Mouse (Mus musculus) T-helper 2 cell (primary cell): ENCODE measurements around the gene Dync1li1.

Source experiments
- in situ Hi-C: fragments of 300-600 bp; cut with MboI, MseI; formaldehyde crosslinking; loops from one replicate; pipeline ENCODE4 v1.15.1; 2025; ENCODE audit warnings: high pct_unique_total_duplicates

Dync1li1 gene

GRCm38 (mm10) chr9:114688252-114688952 lies at the start of gene Dync1li1:
Dync1li1 (plus strand) TSS chr9:114688790.
- in situ Hi-C loops = no loop called here

- in situ Hi-C loops = no loop called here
Measured at GRCm38 (mm10) chr9:114639186-114639748, 49.3 kb upstream of the Dync1li1 start.

GRCm38 (mm10) chr9:114639839-114640646 lies 48.5 kb upstream of the Dync1li1 start, which contains the start of gene Cnot10:
Cnot10 (minus strand) TSS chr9:114640184.
- in situ Hi-C loops = loop anchor here (10.0 kb wide), 1 partner anchor 95 kb away; the partner anchor contains the start of gene Cmtm6

- in situ Hi-C loops = loop anchor here (5.0 to 10.0 kb wide), 2 partner anchors 50 to 88 kb away; partner anchors contain the start of gene Cmtm6
Measured at GRCm38 (mm10) chr9:114646556-114647505, 41.8 kb upstream of the Dync1li1 start.

- in situ Hi-C loops = loop anchor here (5.0 to 10.0 kb wide), 2 partner anchors 50 to 87 kb away; partner anchors contain the start of gene Cmtm6
Measured at GRCm38 (mm10) chr9:114647506-114648432, 40.8 kb upstream of the Dync1li1 start.

- in situ Hi-C loops = loop anchor here (5.0 to 10.0 kb wide), 2 partner anchors 49 to 86 kb away; partner anchors contain the start of gene Cmtm6
Measured at GRCm38 (mm10) chr9:114648472-114648871, 40.1 kb upstream of the Dync1li1 start.

- in situ Hi-C loops = loop anchor here (5.0 to 10.0 kb wide), 2 partner anchors 48 to 85 kb away; partner anchors contain the start of gene Cmtm6
Measured at GRCm38 (mm10) chr9:114649371-114649770, 39.2 kb upstream of the Dync1li1 start.

- in situ Hi-C loops = no loop called here
Measured at GRCm38 (mm10) chr9:114650938-114651634, 37.5 kb upstream of the Dync1li1 start.

- in situ Hi-C loops = no loop called here
Measured at GRCm38 (mm10) chr9:114655356-114655755, 33.2 kb upstream of the Dync1li1 start.

- in situ Hi-C loops = no loop called here
Measured at GRCm38 (mm10) chr9:114656701-114657100, 31.9 kb upstream of the Dync1li1 start.

- in situ Hi-C loops = no loop called here
Measured at GRCm38 (mm10) chr9:114660506-114660905, 28.1 kb upstream of the Dync1li1 start.

- in situ Hi-C loops = no loop called here
Measured at GRCm38 (mm10) chr9:114660983-114661382, 27.6 kb upstream of the Dync1li1 start.

- in situ Hi-C loops = no loop called here
Measured at GRCm38 (mm10) chr9:114661991-114662390, 26.6 kb upstream of the Dync1li1 start.

GRCm38 (mm10) chr9:114663782-114664181 lies 24.8 kb upstream of the Dync1li1 start:
- in situ Hi-C loops = no loop called here

- in situ Hi-C loops = no loop called here
Measured at GRCm38 (mm10) chr9:114666858-114667257, 21.7 kb upstream of the Dync1li1 start.

GRCm38 (mm10) chr9:114668047-114668446 lies 20.5 kb upstream of the Dync1li1 start:
- in situ Hi-C loops = no loop called here

- in situ Hi-C loops = no loop called here
Measured at GRCm38 (mm10) chr9:114669011-114669410, 19.6 kb upstream of the Dync1li1 start.

- in situ Hi-C loops = no loop called here
Measured at GRCm38 (mm10) chr9:114671946-114672345, 16.6 kb upstream of the Dync1li1 start.
